Mouse (Mus musculus): ENCODE measurements around the gene Tctex1d4. TPM values are rescaled to one million over a fixed set of nuclear protein-coding genes. Genes with fewer than 3 reads are reported as not detected.

Gene Tctex1d4
- total RNA-seq, 2 experiments from 2014 or later, result 2.8 TPM; not detected in 1

GRCm38 (mm10) chr4:117136034-117136433 lies 9.4 kb downstream of the Tctex1d4 start:
- ATAC-seq (ENCODE audit: poor library complexity, severe bottlenecking), result peak; percentile 44

GRCm38 (mm10) chr4:117138295-117139216 lies 12.0 kb downstream of the Tctex1d4 start:
- no peak for ATAC-seq (ENCODE audit: poor library complexity, severe bottlenecking)

GRCm38 (mm10) chr4:117139217-117139612 lies 12.6 kb downstream of the Tctex1d4 start:
- ATAC-seq (ENCODE audit: poor library complexity, severe bottlenecking), result peak; percentile 56

GRCm38 (mm10) chr4:117140613-117141012 lies 14.0 kb downstream of the Tctex1d4 start:
- no peak for ATAC-seq (ENCODE audit: poor library complexity, severe bottlenecking)

- no peak for ATAC-seq (ENCODE audit: poor library complexity, severe bottlenecking)
Measured at GRCm38 (mm10) chr4:117143023-117143422, 16.4 kb downstream of the Tctex1d4 start.

GRCm38 (mm10) chr4:117145248-117145647 lies 18.7 kb downstream of the Tctex1d4 start:
- ATAC-seq (ENCODE audit: poor library complexity, severe bottlenecking), result no peak

GRCm38 (mm10) chr4:117146176-117146575 lies 19.6 kb downstream of the Tctex1d4 start:
- ATAC-seq (ENCODE audit: poor library complexity, severe bottlenecking), result peak; percentile 95

- no peak for ATAC-seq (ENCODE audit: poor library complexity, severe bottlenecking)
Measured at GRCm38 (mm10) chr4:117148047-117148713, 21.6 kb downstream of the Tctex1d4 start.

GRCm38 (mm10) chr4:117148815-117149214 lies 22.2 kb downstream of the Tctex1d4 start:
- no peak for ATAC-seq (ENCODE audit: poor library complexity, severe bottlenecking)

GRCm38 (mm10) chr4:117149291-117150211 lies 23.0 kb downstream of the Tctex1d4 start:
- ATAC-seq (ENCODE audit: poor library complexity, severe bottlenecking), result no peak

GRCm38 (mm10) chr4:117150212-117150733 lies 23.7 kb downstream of the Tctex1d4 start:
- ATAC-seq (ENCODE audit: poor library complexity, severe bottlenecking), result no peak

GRCm38 (mm10) chr4:117151416-117151815 lies 24.8 kb downstream of the Tctex1d4 start:
- ATAC-seq (ENCODE audit: poor library complexity, severe bottlenecking), result no peak

- ATAC-seq (ENCODE audit: poor library complexity, severe bottlenecking), result no peak
Measured at GRCm38 (mm10) chr4:117152714-117153113, 26.1 kb downstream of the Tctex1d4 start.

- ATAC-seq (ENCODE audit: poor library complexity, severe bottlenecking), result peak; percentile 16
Measured at GRCm38 (mm10) chr4:117155020-117155791, 28.6 kb downstream of the Tctex1d4 start.

GRCm38 (mm10) chr4:117155792-117156355 lies 29.3 kb downstream of the Tctex1d4 start, which contains the start of gene Rps8:
TSS of gene Rps8 (minus strand) at chr4:117156243.
- ATAC-seq (ENCODE audit: poor library complexity, severe bottlenecking), result peak; percentile 97

- no peak for ATAC-seq (ENCODE audit: poor library complexity, severe bottlenecking)
Measured at GRCm38 (mm10) chr4:117156372-117156771, 29.8 kb downstream of the Tctex1d4 start.

- no peak for ATAC-seq (ENCODE audit: poor library complexity, severe bottlenecking)
Measured at GRCm38 (mm10) chr4:117159666-117160065, 33.1 kb downstream of the Tctex1d4 start.

- ATAC-seq (ENCODE audit: poor library complexity, severe bottlenecking), result no peak
Measured at GRCm38 (mm10) chr4:117161183-117161582, 34.6 kb downstream of the Tctex1d4 start.

- no peak for ATAC-seq (ENCODE audit: poor library complexity, severe bottlenecking)
Measured at GRCm38 (mm10) chr4:117169936-117170335, 43.3 kb downstream of the Tctex1d4 start.

Data from megakaryocyte, adult 5-6 weeks (primary cell).